Mouse (Mus musculus): ENCODE results near the gene Tprn.

DNA sequence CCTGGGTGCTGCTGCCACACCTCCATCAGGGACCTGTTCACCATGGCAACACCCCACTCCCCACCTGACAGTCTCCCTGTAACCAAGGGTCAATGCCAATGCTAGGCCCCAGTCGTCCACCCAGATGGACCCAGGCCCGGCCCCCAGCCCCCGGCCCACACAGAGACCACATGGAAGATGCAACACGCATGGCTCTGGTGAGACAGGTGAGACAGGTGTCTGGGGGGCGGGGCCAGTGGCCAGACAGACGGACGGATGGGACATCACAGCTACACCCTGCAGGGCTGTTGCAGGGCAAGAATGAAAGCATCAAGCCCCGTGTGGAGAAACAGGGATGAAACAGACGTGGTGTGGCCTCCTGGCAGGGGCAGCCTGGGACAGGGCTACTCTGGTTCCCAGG is 31.3 kb downstream of the Tprn start:
- TF ChIP-seq POLR2A (IDR thresholded peaks at IDR 0.05; ENCODE audit: borderline replicate concordance, insufficient read depth, low read length) = no peak
- no peak for TF ChIP-seq CTCF (IDR thresholded peaks at IDR 0.05; ENCODE audit: borderline replicate concordance, insufficient read depth, low read depth, low read length)

Data from cerebellum, adult 2 months (tissue).